Mouse (Mus musculus): ENCODE measurements around the gene Cfap97d2.

GRCm38 (mm10) chr8:13727469-13728094, 21.9 kb downstream of the Cfap97d2 start:
- TF ChIP-seq POLR2A (IDR thresholded peaks at IDR 0.05; ENCODE audit: insufficient read length, low read depth) (no peak), E2F4 (IDR thresholded peaks at IDR 0.05; ENCODE audit: insufficient read depth) (no peak), POLR2AphosphoS2 (IDR thresholded peaks at IDR 0.05; ENCODE audit: insufficient read length, low read depth) (no peak), MYOG (IDR thresholded peaks at IDR 0.05; ENCODE audit: control insufficient read depth in 1 of 3, insufficient read depth in 1 of 3, insufficient read length in 2 of 3, low read depth in 2 of 3) (no peak), MYOD1 (IDR thresholded peaks at IDR 0.05; ENCODE audit: control insufficient read depth in 1 of 3, insufficient read length in 2 of 3, low read depth in 2 of 3) (no peak), TCF12 (IDR thresholded peaks at IDR 0.05; ENCODE audit: insufficient read depth, poor library complexity, severe bottlenecking) (no peak), CEBPB (IDR thresholded peaks at IDR 0.05; ENCODE audit: insufficient read depth, poor library complexity, severe bottlenecking) (peak; percentile 68; the same call in 1 of the 2 replicates), MAX (IDR thresholded peaks at IDR 0.05; ENCODE audit: low read depth) (no peak), USF1 (IDR thresholded peaks at IDR 0.05; ENCODE audit: low read depth) (peak; percentile 7)
